Mouse (Mus musculus): Measurements from ENCODE around the gene Vwa8. TPM values are rescaled to one million over a fixed set of nuclear protein-coding genes. Genes with fewer than 3 reads are reported as not detected.

The Vwa8 gene
- polyA plus RNA-seq, 1 experiment from 2014 or later, result 7.9 TPM

GRCm38 (mm10) chr14:79233697-79234096, 384.8 kb downstream of the Vwa8 start:
- H3K36me3 ChIP-seq (replicated peaks), result no peaks in the 10 kb centered on the region
- H3K9me3 ChIP-seq (replicated peaks), result no peaks in the 10 kb centered on the region
- H3K4me3 ChIP-seq (replicated peaks), result no peak overlapping the region
- ATAC-seq (ENCODE audit: insufficient read depth), result no peak
- no peak overlapping the region for H3K27ac ChIP-seq (replicated peaks)
- no peaks in the 10 kb centered on the region for H3K4me1 ChIP-seq (replicated peaks)
- H3K4me2 ChIP-seq, result no peak overlapping the region
- 61% methylated on average over 5 of the region's 5 CpGs for WGBS (ENCODE audit: insufficient replicate concordance)
- no peak overlapping the region for H3K9ac ChIP-seq
- H3K27me3 ChIP-seq, result no peaks in the 10 kb centered on the region

GRCm38 (mm10) chr14:79234513-79234912, 385.7 kb downstream of the Vwa8 start:
- Histone ChIP-seq H3K4me3 (replicated peaks) (no peak overlapping the region), H3K9ac (no peak overlapping the region), H3K36me3 (replicated peaks) (no peaks in the 10 kb centered on the region), H3K9me3 (replicated peaks) (no peaks in the 10 kb centered on the region), H3K27ac (replicated peaks) (no peak overlapping the region), H3K4me1 (replicated peaks) (no peaks in the 10 kb centered on the region), H3K4me2 (no peak overlapping the region), H3K27me3 (no peaks in the 10 kb centered on the region)
- WGBS (ENCODE audit: insufficient replicate concordance), result 67% methylated on average over 2 of the region's 2 CpGs
- no peak for ATAC-seq (ENCODE audit: insufficient read depth)

- Histone ChIP-seq H3K4me2 (no peak overlapping the region), H3K36me3 (replicated peaks) (no peaks in the 10 kb centered on the region), H3K27me3 (no peaks in the 10 kb centered on the region), H3K4me3 (replicated peaks) (no peak overlapping the region), H3K9me3 (replicated peaks) (no peaks in the 10 kb centered on the region), H3K27ac (replicated peaks) (no peak overlapping the region), H3K9ac (no peak overlapping the region), H3K4me1 (replicated peaks) (no peaks in the 10 kb centered on the region)
- 55% methylated on average over 5 of the region's 5 CpGs for WGBS (ENCODE audit: insufficient replicate concordance)
- no peak for ATAC-seq (ENCODE audit: insufficient read depth)
These were observed 386.3 kb downstream of the Vwa8 start for GRCm38 (mm10) chr14:79235157-79235556.

GRCm38 (mm10) chr14:79236261-79236660, 387.4 kb downstream of the Vwa8 start:
- H3K4me2 ChIP-seq, result no peak overlapping the region
- no peak for ATAC-seq (ENCODE audit: insufficient read depth)
- H3K4me1 ChIP-seq (replicated peaks), result no peaks in the 10 kb centered on the region
- WGBS (ENCODE audit: insufficient replicate concordance), result 63% methylated on average over 6 of the region's 6 CpGs
- H3K27ac ChIP-seq (replicated peaks), result no peak overlapping the region
- H3K9me3 ChIP-seq (replicated peaks), result no peaks in the 10 kb centered on the region
- H3K4me3 ChIP-seq (replicated peaks), result no peak overlapping the region
- H3K9ac ChIP-seq, result no peak overlapping the region
- H3K36me3 ChIP-seq (replicated peaks), result no peaks in the 10 kb centered on the region
- H3K27me3 ChIP-seq, result no peaks in the 10 kb centered on the region

- Histone ChIP-seq H3K9ac (no peak overlapping the region), H3K4me1 (replicated peaks) (no peaks in the 10 kb centered on the region), H3K4me2 (no peak overlapping the region), H3K36me3 (replicated peaks) (no peaks in the 10 kb centered on the region), H3K4me3 (replicated peaks) (no peak overlapping the region), H3K9me3 (replicated peaks) (no peaks in the 10 kb centered on the region), H3K27ac (replicated peaks) (no peak overlapping the region), H3K27me3 (no peaks in the 10 kb centered on the region)
- ATAC-seq (ENCODE audit: insufficient read depth), result no peak
- WGBS (ENCODE audit: insufficient replicate concordance), result 72% methylated on average over 12 of the region's 12 CpGs
These were observed 390.6 kb downstream of the Vwa8 start for GRCm38 (mm10) chr14:79239402-79239801.

GRCm38 (mm10) chr14:79241057-79241570, 392.3 kb downstream of the Vwa8 start:
- H3K9me3 ChIP-seq (replicated peaks), result no peaks in the 10 kb centered on the region
- no peaks in the 10 kb centered on the region for H3K4me1 ChIP-seq (replicated peaks)
- H3K27ac ChIP-seq (replicated peaks), result no peak overlapping the region
- no peaks in the 10 kb centered on the region for H3K27me3 ChIP-seq
- H3K36me3 ChIP-seq (replicated peaks), result no peaks in the 10 kb centered on the region
- no peak for ATAC-seq (ENCODE audit: insufficient read depth)
- H3K4me2 ChIP-seq, result no peak overlapping the region
- no peak overlapping the region for H3K4me3 ChIP-seq (replicated peaks)
- no peak overlapping the region for H3K9ac ChIP-seq
- 62% methylated on average over 4 of the region's 4 CpGs for WGBS (ENCODE audit: insufficient replicate concordance)

- Histone ChIP-seq H3K9ac (no peak overlapping the region), H3K27ac (replicated peaks) (no peak overlapping the region), H3K4me1 (replicated peaks) (no peaks in the 10 kb centered on the region), H3K27me3 (no peaks in the 10 kb centered on the region), H3K36me3 (replicated peaks) (no peaks in the 10 kb centered on the region), H3K9me3 (replicated peaks) (no peaks in the 10 kb centered on the region), H3K4me3 (replicated peaks) (no peak overlapping the region), H3K4me2 (no peak overlapping the region)
- ATAC-seq (ENCODE audit: insufficient read depth), result no peak
- WGBS (ENCODE audit: insufficient replicate concordance), result 50% methylated on average over 6 of the region's 6 CpGs
These were observed 393.0 kb downstream of the Vwa8 start for GRCm38 (mm10) chr14:79241656-79242385.

- Histone ChIP-seq H3K9ac (no peak overlapping the region), H3K4me2 (no peak overlapping the region), H3K27me3 (no peaks in the 10 kb centered on the region), H3K27ac (replicated peaks) (no peak overlapping the region), H3K9me3 (replicated peaks) (no peaks in the 10 kb centered on the region), H3K4me1 (replicated peaks) (no peaks in the 10 kb centered on the region), H3K4me3 (replicated peaks) (no peak overlapping the region), H3K36me3 (replicated peaks) (no peaks in the 10 kb centered on the region)
- no peak for ATAC-seq (ENCODE audit: insufficient read depth)
These were observed 393.5 kb downstream of the Vwa8 start for GRCm38 (mm10) chr14:79242386-79242720.

GRCm38 (mm10) chr14:79243038-79243883, 394.4 kb downstream of the Vwa8 start:
- H3K9me3 ChIP-seq (replicated peaks), result no peaks in the 10 kb centered on the region
- no peak overlapping the region for H3K4me3 ChIP-seq (replicated peaks)
- no peak overlapping the region for H3K9ac ChIP-seq
- ATAC-seq (ENCODE audit: insufficient read depth), result no peak
- H3K4me1 ChIP-seq (replicated peaks), result no peaks in the 10 kb centered on the region
- H3K27ac ChIP-seq (replicated peaks), result no peak overlapping the region
- H3K36me3 ChIP-seq (replicated peaks), result no peaks in the 10 kb centered on the region
- no peak overlapping the region for H3K4me2 ChIP-seq
- no peaks in the 10 kb centered on the region for H3K27me3 ChIP-seq
- 36% methylated on average over 12 of the region's 12 CpGs for WGBS (ENCODE audit: insufficient replicate concordance)

GRCm38 (mm10) chr14:79244571-79244970, 395.7 kb downstream of the Vwa8 start:
- no peaks in the 10 kb centered on the region for H3K9me3 ChIP-seq (replicated peaks)
- H3K36me3 ChIP-seq (replicated peaks), result no peaks in the 10 kb centered on the region
- H3K4me2 ChIP-seq, result no peak overlapping the region
- no peak for ATAC-seq (ENCODE audit: insufficient read depth)
- 47% methylated on average over 3 of the region's 3 CpGs for WGBS (ENCODE audit: insufficient replicate concordance)
- no peak overlapping the region for H3K27ac ChIP-seq (replicated peaks)
- no peaks in the 10 kb centered on the region for H3K4me1 ChIP-seq (replicated peaks)
- H3K27me3 ChIP-seq, result no peaks in the 10 kb centered on the region
- H3K4me3 ChIP-seq (replicated peaks), result no peak overlapping the region
- no peak overlapping the region for H3K9ac ChIP-seq

- Histone ChIP-seq H3K9ac (no peak overlapping the region), H3K4me3 (replicated peaks) (no peak overlapping the region), H3K27ac (replicated peaks) (no peak overlapping the region), H3K27me3 (no peaks in the 10 kb centered on the region), H3K4me2 (no peak overlapping the region), H3K9me3 (replicated peaks) (no peaks in the 10 kb centered on the region), H3K36me3 (replicated peaks) (no peaks in the 10 kb centered on the region), H3K4me1 (replicated peaks) (no peaks in the 10 kb centered on the region)
- ATAC-seq (ENCODE audit: insufficient read depth), result no peak
- 47% methylated on average over 5 of the region's 5 CpGs for WGBS (ENCODE audit: insufficient replicate concordance)
These were observed 403.0 kb downstream of the Vwa8 start for GRCm38 (mm10) chr14:79251727-79252285.
